Mouse (Mus musculus) heart, postnatal 0 days (tissue): ENCODE results near the gene Prpf38a. TPM values are rescaled to one million over a fixed set of nuclear protein-coding genes. Genes with fewer than 3 reads are reported as not detected.
A peak's percentile ranks its signal among the peaks of the same experiment; 100 is the strongest.

ENCODE experiments used
- ATAC-seq: fragments of 200-750 bp; cut with Nextera tagmentation; 2 replicates; pipeline ENCODE4 v1.8.0; 2017; ENCODE audit warnings: low read depth, moderate number of reproducible peaks, moderate library complexity; ENCODE audit not compliant: insufficient read depth
- DNase-seq: peaks from one replicate; pipeline ENCODE4 v3.0.0-alpha.2; 2016; ENCODE audit warnings: low spot score
- H3K27ac ChIP-seq: fragments of 300-500 bp; sonication (generic); 2 replicates; pipeline ENCODE4 v1.5.1; 2014; ENCODE audit warnings: low read depth, mild to moderate bottlenecking
- H3K27me3 ChIP-seq: fragments of 300-500 bp; sonication (generic); 2 replicates; pipeline ENCODE4 v1.6.1; 2014; ENCODE audit warnings: low read length, mixed read lengths; ENCODE audit not compliant: control insufficient read depth, insufficient read depth
- H3K36me3 ChIP-seq: fragments of 300-500 bp; sonication (generic); replicated peaks from 2 replicates; pipeline ENCODE4 v1.6.1; 2014; ENCODE audit warnings: low read length, mixed read lengths; ENCODE audit not compliant: control insufficient read depth, insufficient read depth
- H3K4me1 ChIP-seq: fragments of 300-500 bp; sonication (generic); 2 replicates; pipeline ENCODE4 v1.6.1; 2014; ENCODE audit warnings: antibody characterized with exemption; ENCODE audit not compliant: control insufficient read depth, insufficient read depth
- H3K4me2 ChIP-seq: fragments of 300-500 bp; sonication (generic); 2 replicates; pipeline ENCODE4 v1.6.1; 2014; ENCODE audit warnings: low read depth, mild to moderate bottlenecking, low read length, moderate library complexity
- H3K4me3 ChIP-seq: fragments of 300-500 bp; sonication (generic); 2 replicates; pipeline ENCODE4 v1.5.1; 2014; ENCODE audit warnings: low read depth, low read length
- H3K9ac ChIP-seq: fragments of 300-500 bp; sonication (generic); replicated peaks from 2 replicates; pipeline ENCODE4 v1.6.1; 2014; ENCODE audit warnings: low read depth, low read length, mixed read lengths
- H3K9me3 ChIP-seq: fragments of 300-500 bp; sonication (generic); replicated peaks from 2 replicates; pipeline ENCODE4 v1.6.1; 2016; ENCODE audit warnings: low read length; ENCODE audit not compliant: control insufficient read depth
- CTCF ChIP-seq: IDR thresholded peaks from 2 replicates; pipeline ENCODE4 v1.5.1; 2016; ENCODE audit warnings: antibody characterized with exemption, control low read depth, low read depth
- EP300 ChIP-seq: IDR thresholded peaks from 2 replicates; pipeline ENCODE4 v1.6.1; 2016; ENCODE audit warnings: antibody characterized with exemption, low read depth
- WGBS: fragments of 180-500 bp; shearing (Covaris S2); extraction: QIAGEN DNeasy Blood & Tissue Kit; methylation state at CpG from one replicate; pipeline ENCODE4 v1.1.7; 2014; 5-methylcytosine and 5-hydroxymethylcytosine counted together
- polyA plus RNA-seq: library from polyadenylated mRNA; unstranded; fragments of >200 nt; fragmentation: Nextera tagmentation; extraction: Ambion mirVana; gene quantifications from 2 replicates; pipeline ENCODE4 v1.2.1, GENCODE M21; 2015
- total RNA-seq: library from RNA; depleted of rRNA; stranded (reverse); fragments of >200 nt; gene quantifications from 2 replicates; pipeline ENCODE4 v1.2.3, GENCODE M21; 2014; ENCODE audit warnings: low replicate concordance

The Prpf38a gene
- total and polyA plus RNA-seq, 2 experiments from 2014 or later: 18.3 to 41.2 TPM

- Histone ChIP-seq H3K27me3 (no peaks in the 10 kb centered on the region), H3K4me2 (peak overlapping the region; percentile 69), H3K36me3 (no peaks in the 10 kb centered on the region; the same call in 1 of the 2 replicates), H3K27ac (peak overlapping the region; percentile 47; the same call in 1 of the 2 replicates), H3K4me3 (peak overlapping the region; percentile 84), H3K9me3 (no peaks in the 10 kb centered on the region), H3K9ac (peak overlapping the region; percentile 83; the same call in 1 of the 2 replicates), H3K4me1 (peaks cover 5% of the 10 kb centered on the region; the same call in 1 of the 2 replicates)
- DNase-seq (no peak), ATAC-seq (peak; percentile 8; the same call in 1 of the 2 replicates)
- no peak for TF ChIP-seq EP300
- no peak for TF ChIP-seq CTCF
- under 1% methylated on average over 10 of the region's 10 CpGs for WGBS
Observed at GRCm38 (mm10) chr4:108619165-108619564, 40.0 kb upstream of the Prpf38a start.

DNA sequence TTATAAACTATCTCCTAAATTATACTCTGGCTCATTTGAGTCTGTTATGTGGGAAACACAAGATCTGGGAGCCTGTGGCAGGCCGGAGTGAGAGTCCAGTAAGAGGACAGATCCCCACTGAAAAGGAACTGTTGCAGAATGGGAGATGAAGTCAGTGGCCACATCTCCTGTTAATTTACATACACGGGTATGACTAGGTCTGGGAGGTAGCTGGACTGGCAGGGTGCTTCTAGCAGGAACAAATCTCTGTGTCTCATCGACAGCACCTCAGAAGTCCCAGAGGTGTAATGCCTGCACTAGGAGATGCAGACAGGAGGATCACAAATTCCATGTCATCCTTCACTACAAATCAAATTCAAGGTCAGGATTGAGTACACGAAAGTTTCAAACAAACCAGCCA is 39.5 kb upstream of the Prpf38a start:
- no peak overlapping the region for H3K27ac ChIP-seq
- H3K36me3 ChIP-seq: no peaks in the 10 kb centered on the region; the same call in 1 of the 2 replicates
- H3K4me1 ChIP-seq: peaks cover 5% of the 10 kb centered on the region; the same call in 1 of the 2 replicates
- H3K9me3 ChIP-seq: no peaks in the 10 kb centered on the region
- TF ChIP-seq CTCF (no peak), EP300 (no peak)
- no peak for ATAC-seq
- H3K4me3 ChIP-seq: no peak overlapping the region
- no peak for DNase-seq
- no peaks in the 10 kb centered on the region for H3K27me3 ChIP-seq
- H3K4me2 ChIP-seq: no peak overlapping the region
- H3K9ac ChIP-seq: no peak overlapping the region
- 62% methylated on average over 4 of the region's 4 CpGs for WGBS

DNA sequence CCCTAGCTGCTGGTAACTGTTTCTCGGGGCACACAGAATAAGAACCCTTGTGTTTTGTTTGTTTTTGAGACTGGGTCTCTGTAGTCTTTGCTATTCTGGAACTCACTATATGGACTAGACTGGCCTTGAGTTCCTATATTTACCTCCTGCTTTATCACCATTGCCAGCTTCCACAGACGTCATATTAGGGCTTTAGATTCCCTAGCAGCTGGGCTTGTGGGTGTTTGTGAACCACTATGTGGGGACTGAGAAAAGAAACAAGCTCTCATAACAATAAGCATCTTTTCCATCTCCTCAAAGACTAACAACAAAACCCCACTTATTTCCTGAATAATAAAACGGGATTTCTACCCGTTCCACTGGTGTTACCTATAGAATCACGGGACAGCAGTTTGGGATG is 31.8 kb upstream of the Prpf38a start:
- no peak for ATAC-seq
- WGBS: 75% methylated on average over 5 of the region's 5 CpGs
- Histone ChIP-seq H3K4me3 (no peak overlapping the region), H3K4me2 (no peak overlapping the region), H3K9ac (no peak overlapping the region), H3K27ac (no peak overlapping the region), H3K36me3 (peaks cover 10% of the 10 kb centered on the region), H3K9me3 (no peaks in the 10 kb centered on the region), H3K27me3 (no peaks in the 10 kb centered on the region), H3K4me1 (no peaks in the 10 kb centered on the region)
- TF ChIP-seq CTCF: no peak
- TF ChIP-seq EP300: no peak
- no peak for DNase-seq

GRCm38 (mm10) chr4:108608651-108609050 is 29.5 kb upstream of the Prpf38a start:
- Histone ChIP-seq H3K4me2 (no peak overlapping the region), H3K4me3 (no peak overlapping the region), H3K4me1 (no peaks in the 10 kb centered on the region), H3K9me3 (no peaks in the 10 kb centered on the region), H3K27ac (no peak overlapping the region), H3K9ac (no peak overlapping the region), H3K36me3 (peaks cover 28% of the 10 kb centered on the region), H3K27me3 (no peaks in the 10 kb centered on the region)
- TF ChIP-seq EP300 (no peak), CTCF (no peak)
- DNase-seq (no peak), ATAC-seq (no peak)
- WGBS: 93% methylated on average over 3 of the region's 3 CpGs

DNA sequence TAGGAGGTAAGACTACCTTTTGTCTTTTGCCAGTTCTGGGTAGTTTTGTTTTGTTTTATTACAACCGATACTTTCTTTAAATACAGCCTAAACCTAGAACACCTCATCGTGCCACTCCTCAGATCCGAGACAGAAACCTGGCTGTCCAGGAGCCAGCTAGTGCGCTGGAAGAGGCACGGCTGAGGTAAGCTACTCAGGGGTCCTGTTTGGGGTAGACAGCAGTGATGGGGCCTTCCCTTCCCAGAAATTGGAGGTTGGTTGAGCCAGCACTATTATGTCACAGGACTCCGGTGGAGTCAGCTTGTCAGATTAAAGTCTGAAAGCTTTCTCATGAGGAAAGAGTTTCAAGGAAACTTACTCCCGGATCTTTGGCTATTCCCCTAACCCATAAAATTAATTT is 22.7 kb upstream of the Prpf38a start:
- no peak for TF ChIP-seq EP300
- no peak for TF ChIP-seq CTCF
- H3K27me3 ChIP-seq: no peaks in the 10 kb centered on the region
- ATAC-seq: no peak
- 90% methylated on average over 7 of the region's 7 CpGs for WGBS
- H3K4me3 ChIP-seq: no peak overlapping the region
- H3K36me3 ChIP-seq: peaks cover 39% of the 10 kb centered on the region
- H3K4me1 ChIP-seq: no peaks in the 10 kb centered on the region
- no peak for DNase-seq
- H3K27ac ChIP-seq: no peak overlapping the region
- H3K9me3 ChIP-seq: no peaks in the 10 kb centered on the region
- no peak overlapping the region for H3K9ac ChIP-seq
- no peak overlapping the region for H3K4me2 ChIP-seq

DNA sequence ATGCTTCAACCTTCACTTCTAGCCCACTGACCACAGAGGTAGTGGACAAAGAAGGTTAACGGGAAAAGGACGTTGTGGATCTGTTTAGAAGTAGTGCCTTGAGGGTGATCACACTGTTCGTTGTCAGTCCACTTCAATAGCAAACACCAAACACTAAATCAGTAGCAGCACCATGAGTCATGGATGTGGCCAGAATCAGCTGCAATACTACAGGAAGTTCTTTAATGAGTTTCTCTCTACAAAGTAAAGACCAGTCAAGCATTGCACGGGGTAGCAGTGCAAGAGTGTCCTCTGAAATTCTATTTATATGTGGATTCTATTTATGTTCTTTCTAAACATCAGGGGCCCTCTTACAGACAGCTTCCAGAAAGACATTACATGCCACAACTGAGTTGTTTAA is 19.2 kb upstream of the Prpf38a start:
- H3K27me3 ChIP-seq: no peaks in the 10 kb centered on the region
- H3K9me3 ChIP-seq: no peaks in the 10 kb centered on the region
- H3K9ac ChIP-seq: no peak overlapping the region
- ATAC-seq (no peak), DNase-seq (no peak)
- H3K4me3 ChIP-seq: no peak overlapping the region
- TF ChIP-seq CTCF (no peak), EP300 (no peak)
- 64% methylated on average over 4 of the region's 4 CpGs for WGBS
- H3K4me2 ChIP-seq: no peak overlapping the region
- H3K27ac ChIP-seq: no peak overlapping the region
- no peaks in the 10 kb centered on the region for H3K4me1 ChIP-seq
- peaks cover 9% of the 10 kb centered on the region; the same call in 1 of the 2 replicates for H3K36me3 ChIP-seq
